13 mouse cellular contexts compared by ENCODE assay signal in genomic region chr4:124146135-124146534, GRCm38 (mm10).
DNase-seq lines count a peak whose midpoint lies in the region; ATAC-seq and TF ChIP-seq lines count a peak whose summit lies in the region.
"Had no signal": no experiment of that assay in that cellular context is flagged by ENCODE, and none has a peak within 500 bp of the region (broad histone marks: within the 10 kb centered on the region; RNA-seq: fewer than 3 reads in every experiment).

No protein-coding gene starts in this region.

- intact Hi-C loops in left cerebral cortex, postnatal 4 days (cut with DNase I) = loop anchor here (10.0 kb wide), 1 partner anchor 509 kb away; the partner anchor contains the start of gene Pou3f1
- intact Hi-C loops in left cerebral cortex, adult 2 months (cut with DNase I) = no loop called here

- no peaks in the 10 kb centered on the region; the same call in 1 of the 2 replicates for H3K27me3 ChIP-seq in forebrain, postnatal 0 days (ENCODE audit: insufficient read depth, low read length)
- H3K27me3 ChIP-seq in forebrain, embryonic 13.5 days = peaks cover 25% of the 10 kb centered on the region
- H3K27me3 ChIP-seq in limb, embryonic 10.5 days (ENCODE audit: low read depth, poor library complexity, severe bottlenecking) = peaks cover 87% of the 10 kb centered on the region

- peak; percentile 44 for DNase-seq in forebrain, postnatal 0 days
- peak; percentile 77 for DNase-seq in left cerebral cortex, postnatal 4 days
- DNase-seq in left cerebral cortex, adult 2 months (ENCODE audit: extremely low spot score in 1 of 2, low spot score in 2 of 2) = no peak
- DNase-seq in brain, embryonic 14.5 days (ENCODE audit: low read depth) = peak; percentile 73
- peak; percentile 20 for DNase-seq in cerebellum, adult 9-10 months
- no peak for DNase-seq in limb, embryonic 10.5 days (ENCODE audit: low spot score)
- DNase-seq: gastrocnemius, postnatal 25 days; kidney, adult 11 months; lung, postnatal 4 days had no signal

- H3K4me2 ChIP-seq in forebrain, postnatal 0 days (ENCODE audit: low read depth) = no peak overlapping the region
- H3K4me2 ChIP-seq in forebrain, embryonic 13.5 days = no peak overlapping the region
- H3K4me2 ChIP-seq: liver, embryonic 11.5 days; neural tube, embryonic 15.5 days had no signal

- no peak for TF ChIP-seq POLR2A in brain, embryonic 14.5 days (IDR thresholded peaks at IDR 0.05; ENCODE audit: borderline replicate concordance, extremely low read depth, insufficient read depth, insufficient read length, poor library complexity, severe bottlenecking)

- no peaks in the 10 kb centered on the region for H3K36me3 ChIP-seq in forebrain, postnatal 0 days (ENCODE audit: insufficient read depth)
- no peaks in the 10 kb centered on the region for H3K36me3 ChIP-seq in forebrain, embryonic 13.5 days (ENCODE audit: poor library complexity, severe bottlenecking)
- no peaks in the 10 kb centered on the region for H3K36me3 ChIP-seq in limb, embryonic 10.5 days
- H3K36me3 ChIP-seq: forebrain, embryonic 10.5 days; neural tube, embryonic 15.5 days had no signal

- 0 out of 2 replicates have a peak, but pooled peaks have one; percentile 20 for ATAC-seq in forebrain, postnatal 0 days
- no peak for ATAC-seq in forebrain, embryonic 13.5 days

- WGBS in forebrain, postnatal 0 days = 15% methylated on average over 8 of the region's 8 CpGs
- 23% methylated on average over 8 of the region's 8 CpGs for WGBS in forebrain, embryonic 13.5 days
- 32% methylated on average over 8 of the region's 8 CpGs for WGBS in limb, embryonic 10.5 days

- H3K9me3 ChIP-seq in forebrain, postnatal 0 days (ENCODE audit: low read length) = no peaks in the 10 kb centered on the region
- 0 out of 2 replicates have a peak, but pooled peaks cover 4% of the 10 kb centered on the region for H3K9me3 ChIP-seq in forebrain, embryonic 13.5 days (replicated peaks)
- no peaks in the 10 kb centered on the region for H3K9me3 ChIP-seq in limb, embryonic 10.5 days (replicated peaks)
- H3K9me3 ChIP-seq: forebrain, embryonic 10.5 days; neural tube, embryonic 15.5 days had no signal

- TF ChIP-seq CTCF in forebrain, postnatal 0 days (IDR thresholded peaks at IDR 0.05; ENCODE audit: low read depth) = no peak
- no peak for TF ChIP-seq CTCF in left cerebral cortex, adult 2 months (IDR thresholded peaks at IDR 0.05)
- no peak for TF ChIP-seq CTCF in brain, embryonic 14.5 days (IDR thresholded peaks at IDR 0.05; ENCODE audit: borderline replicate concordance, extremely low read depth, insufficient read depth, insufficient read length)

- H3K4me1 ChIP-seq in forebrain, postnatal 0 days (ENCODE audit: insufficient read depth) = peaks cover 7% of the 10 kb centered on the region; the same call in 1 of the 2 replicates
- peaks cover 43% of the 10 kb centered on the region for H3K4me1 ChIP-seq in forebrain, embryonic 13.5 days
- peaks cover 22% of the 10 kb centered on the region for H3K4me1 ChIP-seq in limb, embryonic 10.5 days

- no peak overlapping the region for H3K27ac ChIP-seq in forebrain, postnatal 0 days (ENCODE audit: low read depth, low read length)
- H3K27ac ChIP-seq in forebrain, embryonic 13.5 days = no peak overlapping the region
- H3K27ac ChIP-seq in left cerebral cortex, adult 2 months = no peak overlapping the region
- H3K27ac ChIP-seq in limb, embryonic 10.5 days = no peak overlapping the region
- H3K27ac ChIP-seq: forebrain, embryonic 10.5 days; neural tube, embryonic 15.5 days had no signal

- no peak overlapping the region for H3K9ac ChIP-seq in forebrain, postnatal 0 days
- no peak overlapping the region for H3K9ac ChIP-seq in forebrain, embryonic 13.5 days
- H3K9ac ChIP-seq: neural tube, embryonic 15.5 days had no signal

- no peak overlapping the region for H3K4me3 ChIP-seq in forebrain, postnatal 0 days (ENCODE audit: low read depth, low read length)
- no peak overlapping the region for H3K4me3 ChIP-seq in forebrain, embryonic 13.5 days
- no peak overlapping the region for H3K4me3 ChIP-seq in left cerebral cortex, adult 2 months
- H3K4me3 ChIP-seq in limb, embryonic 10.5 days = no peak overlapping the region
- H3K4me3 ChIP-seq: forebrain, embryonic 10.5 days; neural tube, embryonic 15.5 days had no signal

Comparison
In these comparisons a context has a peak if more than half of its experiments do, and no peak if none do; other contexts are left out.
1. DNase-seq: peak in forebrain, postnatal 0 days (single experiment), left cerebral cortex, postnatal 4 days (single experiment), brain, embryonic 14.5 days (single experiment) and cerebellum, adult 9-10 months (single experiment); none in left cerebral cortex, adult 2 months (0 of 2) and limb, embryonic 10.5 days (single experiment).